Mouse (Mus musculus) macrophage (primary cell): ENCODE data around the gene Dlg2. TPM values are rescaled to one million over a fixed set of nuclear protein-coding genes. Genes with fewer than 3 reads are reported as not detected.

Experiments
- H3K27ac ChIP-seq: fragments of 350-480 bp; formaldehyde crosslinking; 2 replicates; pipeline ENCODE4 v1.9.0; 2021
- H3K36me3 ChIP-seq: fragments of 350-480 bp; formaldehyde crosslinking; 2 replicates; pipeline ENCODE4 v1.9.0; 2021; ENCODE audit errors: inconsistent target
- H3K4me3 ChIP-seq: fragments of 350-480 bp; formaldehyde crosslinking; 2 replicates; pipeline ENCODE4 v1.9.0; 2021; ENCODE audit errors: inconsistent target
- H3K79me2 ChIP-seq: fragments of 350-480 bp; formaldehyde crosslinking; 2 replicates; pipeline ENCODE4 v1.9.0; 2021; ENCODE audit errors: inconsistent target
- WGBS: methylation state at CpG from one replicate; pipeline ENCODE4 v1.1.7; 2026; ENCODE audit warnings: inconsistent platforms; ENCODE audit not compliant: missing documents; 5-methylcytosine and 5-hydroxymethylcytosine counted together
- polyA plus RNA-seq: library from polyadenylated mRNA; stranded (reverse); fragments of 250-400 nt; gene quantifications from 3 replicates; pipeline ENCODE4 v1.2.4, GENCODE M21; 2018; ENCODE audit warnings: inconsistent platforms

Dlg2 gene
- polyA plus RNA-seq, 1 experiment from 2014 or later = 0.13 TPM

- 89% methylated on average over 1 of the region's 1 CpGs for WGBS
- Histone ChIP-seq H3K4me3 (no peak overlapping the region), H3K27ac (no peak overlapping the region), H3K79me2 (no peaks in the 10 kb centered on the region), H3K36me3 (no peaks in the 10 kb centered on the region)
Observed at GRCm38 (mm10) chr7:90649512-90649911, 173.0 kb downstream of the Dlg2 start.

GRCm38 (mm10) chr7:90651128-90651527 lies 174.7 kb downstream of the Dlg2 start:
- H3K4me3 ChIP-seq = no peak overlapping the region
- H3K27ac ChIP-seq = no peak overlapping the region
- no peaks in the 10 kb centered on the region for H3K79me2 ChIP-seq
- 79% methylated on average over 6 of the region's 6 CpGs for WGBS
- H3K36me3 ChIP-seq = no peaks in the 10 kb centered on the region

GRCm38 (mm10) chr7:90651611-90652010 lies 175.1 kb downstream of the Dlg2 start:
- no peak overlapping the region for H3K27ac ChIP-seq
- H3K36me3 ChIP-seq = no peaks in the 10 kb centered on the region
- WGBS = 90% methylated on average over 2 of the region's 2 CpGs
- no peak overlapping the region for H3K4me3 ChIP-seq
- H3K79me2 ChIP-seq = no peaks in the 10 kb centered on the region

- H3K79me2 ChIP-seq = no peaks in the 10 kb centered on the region
- no peaks in the 10 kb centered on the region for H3K36me3 ChIP-seq
- WGBS = 71% methylated on average over 3 of the region's 3 CpGs
- H3K27ac ChIP-seq = no peak overlapping the region
- no peak overlapping the region for H3K4me3 ChIP-seq
Observed at GRCm38 (mm10) chr7:90658593-90658992, 182.1 kb downstream of the Dlg2 start.

- Histone ChIP-seq H3K79me2 (no peaks in the 10 kb centered on the region), H3K36me3 (no peaks in the 10 kb centered on the region), H3K4me3 (no peak overlapping the region)
Observed at GRCm38 (mm10) chr7:90694050-90694449, 217.6 kb downstream of the Dlg2 start.

GRCm38 (mm10) chr7:90696181-90696950 lies 219.9 kb downstream of the Dlg2 start:
- Histone ChIP-seq H3K79me2 (no peaks in the 10 kb centered on the region), H3K27ac (no peak overlapping the region), H3K4me3 (no peak overlapping the region), H3K36me3 (no peaks in the 10 kb centered on the region)
- 86% methylated on average over 7 of the region's 7 CpGs for WGBS

More at GRCm38 (mm10) chr7:90694050-90694449, 217.6 kb downstream of the Dlg2 start:
- no peak overlapping the region for H3K27ac ChIP-seq

- no peak overlapping the region for H3K4me3 ChIP-seq
- 62% methylated on average over 7 of the region's 7 CpGs for WGBS
- H3K27ac ChIP-seq = no peak overlapping the region
- no peaks in the 10 kb centered on the region for H3K79me2 ChIP-seq
- H3K36me3 ChIP-seq = no peaks in the 10 kb centered on the region
Observed at GRCm38 (mm10) chr7:90703163-90703852, 226.8 kb downstream of the Dlg2 start.

GRCm38 (mm10) chr7:90703951-90704350 lies 227.5 kb downstream of the Dlg2 start:
- 78% methylated on average over 1 of the region's 1 CpGs for WGBS
- Histone ChIP-seq H3K4me3 (no peak overlapping the region), H3K79me2 (no peaks in the 10 kb centered on the region)

GRCm38 (mm10) chr7:90734086-90734485 lies 257.6 kb downstream of the Dlg2 start:
- 65% methylated on average over 3 of the region's 3 CpGs for WGBS
- H3K36me3 ChIP-seq = no peaks in the 10 kb centered on the region
- no peaks in the 10 kb centered on the region for H3K79me2 ChIP-seq
- H3K4me3 ChIP-seq = no peak overlapping the region
- no peak overlapping the region for H3K27ac ChIP-seq

More at GRCm38 (mm10) chr7:90703951-90704350, 227.5 kb downstream of the Dlg2 start:
- H3K27ac ChIP-seq = no peak overlapping the region
- no peaks in the 10 kb centered on the region for H3K36me3 ChIP-seq

GRCm38 (mm10) chr7:90736369-90736768 lies 259.9 kb downstream of the Dlg2 start:
- H3K79me2 ChIP-seq = no peaks in the 10 kb centered on the region
- no peaks in the 10 kb centered on the region for H3K36me3 ChIP-seq
- 100% methylated on average over 1 of the region's 1 CpGs for WGBS
- no peak overlapping the region for H3K27ac ChIP-seq
- H3K4me3 ChIP-seq = no peak overlapping the region

- no peak overlapping the region for H3K4me3 ChIP-seq
- H3K27ac ChIP-seq = no peak overlapping the region
- no peaks in the 10 kb centered on the region for H3K36me3 ChIP-seq
- no peaks in the 10 kb centered on the region for H3K79me2 ChIP-seq
- WGBS = 90% methylated on average over 1 of the region's 1 CpGs
Observed at GRCm38 (mm10) chr7:90748636-90749035, 272.2 kb downstream of the Dlg2 start.

- WGBS = 100% methylated on average over 1 of the region's 1 CpGs
- Histone ChIP-seq H3K79me2 (no peaks in the 10 kb centered on the region), H3K4me3 (no peak overlapping the region), H3K36me3 (no peaks in the 10 kb centered on the region), H3K27ac (no peak overlapping the region)
Observed at GRCm38 (mm10) chr7:90787945-90788344, 311.5 kb downstream of the Dlg2 start.

- 69% methylated on average over 1 of the region's 1 CpGs for WGBS
- no peak overlapping the region for H3K27ac ChIP-seq
- no peaks in the 10 kb centered on the region for H3K36me3 ChIP-seq
Observed at GRCm38 (mm10) chr7:90791522-90791921, 315.1 kb downstream of the Dlg2 start.

GRCm38 (mm10) chr7:90825640-90826039 lies 349.2 kb downstream of the Dlg2 start:
- 66% methylated on average over 2 of the region's 3 CpGs for WGBS
- Histone ChIP-seq H3K36me3 (no peaks in the 10 kb centered on the region), H3K4me3 (no peak overlapping the region), H3K79me2 (no peaks in the 10 kb centered on the region), H3K27ac (no peak overlapping the region)

More at GRCm38 (mm10) chr7:90791522-90791921, 315.1 kb downstream of the Dlg2 start:
- Histone ChIP-seq H3K79me2 (no peaks in the 10 kb centered on the region), H3K4me3 (no peak overlapping the region)

GRCm38 (mm10) chr7:90841276-90841675 lies 364.8 kb downstream of the Dlg2 start:
- H3K36me3 ChIP-seq = no peaks in the 10 kb centered on the region
- H3K4me3 ChIP-seq = no peak overlapping the region
- H3K27ac ChIP-seq = no peak overlapping the region
- 73% methylated on average over 4 of the region's 4 CpGs for WGBS
- no peaks in the 10 kb centered on the region for H3K79me2 ChIP-seq
